8 mouse cellular contexts compared by ENCODE assay signal in the genomic region with DNA sequence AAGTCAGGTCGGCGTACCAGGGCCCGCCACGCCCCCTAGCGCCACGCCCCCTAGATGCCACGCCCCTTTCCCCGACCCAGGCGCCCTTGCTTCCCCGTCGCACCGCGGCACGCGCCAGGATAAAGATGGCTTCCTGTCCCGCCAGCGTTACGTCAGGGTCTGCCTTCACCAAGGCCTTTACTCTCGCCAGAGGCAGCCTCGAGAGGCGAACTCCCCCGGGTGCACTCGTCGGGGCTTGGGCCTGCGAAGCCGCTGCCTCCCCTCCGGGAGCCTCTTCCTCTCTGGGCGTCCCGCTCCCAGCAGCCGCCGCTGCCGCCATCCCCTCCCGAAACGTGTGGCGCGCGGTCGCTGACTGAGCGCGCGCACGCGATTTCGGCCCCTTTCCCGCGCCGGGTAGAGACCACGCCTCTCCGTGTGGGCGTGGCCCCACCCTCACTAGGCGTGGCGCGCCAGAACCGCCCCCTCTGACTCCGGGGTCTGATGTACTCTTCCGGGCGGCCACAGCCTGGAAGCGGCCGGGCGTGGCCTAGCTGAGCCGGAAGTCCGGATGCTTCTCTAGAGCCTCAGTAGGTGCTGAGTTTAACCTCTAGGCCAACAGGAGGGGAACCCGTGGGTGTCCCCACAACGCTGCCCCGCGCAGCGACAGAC. TPM values are rescaled to one million over a fixed set of nuclear protein-coding genes. Genes with fewer than 3 reads are reported as not detected.
DNase-seq lines count a peak whose midpoint lies in the region; ATAC-seq and TF ChIP-seq lines count a peak whose summit lies in the region.

No protein-coding gene starts in this region.

- no peak for TF ChIP-seq CTCF in ES-Bruce4 (IDR thresholded peaks at IDR 0.05; ENCODE audit: low read depth, low read length)
- no peak for TF ChIP-seq CTCF in lung, adult 2 months (IDR thresholded peaks at IDR 0.05; ENCODE audit: insufficient read depth, low read length)

- peak overlapping the region; percentile 60 for H3K4me2 ChIP-seq in forebrain, embryonic 14.5 days (ENCODE audit: low read length)

- H3K36me3 ChIP-seq in ES-Bruce4 (ENCODE audit: control insufficient read depth, insufficient read depth, low read length, poor library complexity, severe bottlenecking): peaks cover 25% of the 10 kb centered on the region
- H3K36me3 ChIP-seq in forebrain, embryonic 14.5 days (ENCODE audit: control insufficient read depth, insufficient read depth, low read length): peaks cover 5% of the 10 kb centered on the region; the same call in 1 of the 2 replicates

- H3K9me3 ChIP-seq in ES-Bruce4 (replicated peaks; ENCODE audit: control insufficient read depth, insufficient read depth, low read length, poor library complexity, severe bottlenecking): no peaks in the 10 kb centered on the region
- H3K9me3 ChIP-seq in forebrain, embryonic 14.5 days (replicated peaks; ENCODE audit: control insufficient read depth, low read length): no peaks in the 10 kb centered on the region

- peak; percentile 95 for DNase-seq in forebrain, embryonic 14.5 days (ENCODE audit: low spot score)
- peak; percentile 92 for DNase-seq in heart, postnatal 25 days (ENCODE audit: low spot score)
- peak; percentile 83 to 93 for DNase-seq in layer of hippocampus, adult 18-20 months (ENCODE audit: low spot score in 2 of 2)
- peak; percentile 94 for DNase-seq in lung, adult 2 months
- peak; percentile 93 for DNase-seq in thymus, adult 18-20 months

- peak; percentile 14 for TF ChIP-seq POLR2A in ES-Bruce4 (IDR thresholded peaks at IDR 0.05; ENCODE audit: insufficient read depth, low read length)
- peak; percentile 66; the same call in 1 of the 2 replicates for TF ChIP-seq POLR2A in lung, adult 2 months (IDR thresholded peaks at IDR 0.05; ENCODE audit: borderline replicate concordance, extremely low read depth, low read depth, low read length)

- ATAC-seq in cerebellum, adult (ENCODE audit: insufficient number of reproducible peaks, low FRiP score, low TSS enrichment): peak; percentile 94
- ATAC-seq in forebrain, embryonic 14.5 days: peak; percentile 98
- ATAC-seq in neutrophil, adult 5-6 weeks (ENCODE audit: extremely low read depth, insufficient number of reproducible peaks, low FRiP score, poor library complexity, severe bottlenecking): peak; percentile 95

- TF ChIP-seq EP300 in ES-Bruce4 (IDR thresholded peaks at IDR 0.05; ENCODE audit: insufficient read depth, low read depth, low read length): peak; percentile 37; the same call in 1 of the 2 replicates

- peak overlapping the region; percentile 73 for H3K9ac ChIP-seq in ES-Bruce4 (ENCODE audit: low read depth, poor library complexity, severe bottlenecking)
- H3K9ac ChIP-seq in forebrain, embryonic 14.5 days (ENCODE audit: low read length): peak overlapping the region; percentile 68

- H3K4me1 ChIP-seq in ES-Bruce4 (ENCODE audit: control insufficient read depth, insufficient read depth, low read length): no peaks in the 10 kb centered on the region
- H3K4me1 ChIP-seq in forebrain, embryonic 14.5 days (ENCODE audit: control insufficient read depth, insufficient read depth, low read length): peaks cover 5% of the 10 kb centered on the region; the same call in 1 of the 2 replicates
- no peaks in the 10 kb centered on the region for H3K4me1 ChIP-seq in lung, adult 2 months (ENCODE audit: control insufficient read depth, insufficient read depth, low read length)

- H3K4me3 ChIP-seq in ES-Bruce4 (ENCODE audit: low read depth, low read length): peak overlapping the region; percentile 87
- H3K4me3 ChIP-seq in forebrain, embryonic 14.5 days (ENCODE audit: low read depth, low read length): peak overlapping the region; percentile 59
- peak overlapping the region; percentile 67 for H3K4me3 ChIP-seq in lung, adult 2 months (replicated peaks; ENCODE audit: extremely low read depth, low read depth, low read length)

- peak overlapping the region; percentile 84 for H3K27ac ChIP-seq in ES-Bruce4 (ENCODE audit: insufficient read depth, low read length)
- peak overlapping the region; percentile 79 for H3K27ac ChIP-seq in forebrain, embryonic 14.5 days (ENCODE audit: low read depth, low read length)

- no peaks in the 10 kb centered on the region for H3K27me3 ChIP-seq in ES-Bruce4 (ENCODE audit: control insufficient read depth, insufficient read depth, low read length, poor library complexity, severe bottlenecking)
- no peaks in the 10 kb centered on the region for H3K27me3 ChIP-seq in forebrain, embryonic 14.5 days (replicated peaks; ENCODE audit: control insufficient read depth, insufficient read depth, low read length)

- intact Hi-C loops in heart, postnatal 25 days (cut with DNase I): no loop called here

- WGBS in forebrain, embryonic 14.5 days: under 1% methylated on average over 67 of the region's 67 CpGs
- WGBS in lung, adult 2 months: under 1% methylated on average over 67 of the region's 67 CpGs

RNA-seq across cellular contexts. Expression of a gene that starts 52.5 kb away (rescaled TPM):
- 54.0 and 61.1 TPM in 2 replicates for polyA plus RNA-seq in ES-Bruce4 (2011; ENCODE audit: insufficient read depth, insufficient read length, low read depth, missing spikeins)
- polyA plus RNA-seq in forebrain, embryonic 14.5 days (2014; fragmentation: Nextera tagmentation; extraction: Ambion mirVana): 126 and 134 TPM in 2 replicates
- 10 to 100 TPM; 16.8 to 21.0 TPM for total RNA-seq in heart, postnatal 25 days (2021)
- 10 to 100 TPM; 39.5 to 40.5 TPM for total RNA-seq in layer of hippocampus, adult 18-20 months (2021)
- 13.6 and 15.5 TPM in 2 replicates for polyA plus RNA-seq in lung, adult 2 months (2012; rRNA removed)
- total RNA-seq in neutrophil, adult 5-6 weeks (2017): 34.2 and 39.2 TPM in 2 replicates

Comparison
In these comparisons a context has a peak if more than half of its experiments do, and no peak if none do; other contexts are left out.
1. Peak in every context shown above with its lines: DNase-seq, ATAC-seq, H3K4me3 ChIP-seq and H3K27ac ChIP-seq.